Mouse (Mus musculus): ENCODE measurements at regions not wholly inside any gene's neighbourhood (a gene's known extent, or its start where the extent isn't known, plus 50 kb on each side); places are given as distances from the start of the nearest gene placed in this dataset.

GRCm38 (mm10) chr4:3049972-3050846 is 116.9 kb upstream of the Vmn1r2 start:
- DNase-seq: peak in 1 of 2 experiments; percentile 3

DNA sequence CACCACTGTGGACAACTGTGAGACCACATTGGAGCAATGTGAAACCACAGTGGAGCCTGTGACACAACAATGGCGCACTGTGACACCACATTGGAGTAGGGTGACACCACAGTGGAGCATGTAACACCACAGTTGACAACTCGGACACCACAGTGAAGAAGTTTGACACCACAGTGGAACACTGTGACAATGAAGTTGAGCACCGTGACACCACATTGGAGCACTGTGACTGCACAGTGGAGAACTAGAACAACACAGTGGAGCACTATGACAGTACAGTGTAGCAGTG is 116.3 kb upstream of the Vmn1r2 start:
- DNase-seq: peak in 1 of 2 experiments; percentile 3

DNA sequence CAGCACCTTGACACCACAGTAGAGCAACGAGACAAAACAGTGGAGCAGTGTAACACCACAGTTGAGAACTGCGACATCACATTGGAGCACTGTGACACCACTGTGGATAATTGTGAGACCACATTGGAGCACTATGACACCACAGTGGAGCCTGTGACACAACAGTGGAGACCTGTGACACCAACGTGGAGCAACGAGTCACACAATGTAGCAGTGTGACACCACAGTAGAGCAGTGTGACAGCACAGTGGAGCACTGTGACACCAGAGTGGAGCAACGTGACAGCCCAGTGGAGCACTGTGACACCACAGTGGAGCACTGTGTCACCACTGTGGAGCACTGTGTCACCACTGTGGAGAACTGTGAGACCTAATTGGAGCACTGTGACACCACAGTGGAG is 115.9 kb upstream of the Vmn1r2 start:
- peak in 1 of 2 experiments; percentile 18 for DNase-seq

DNA sequence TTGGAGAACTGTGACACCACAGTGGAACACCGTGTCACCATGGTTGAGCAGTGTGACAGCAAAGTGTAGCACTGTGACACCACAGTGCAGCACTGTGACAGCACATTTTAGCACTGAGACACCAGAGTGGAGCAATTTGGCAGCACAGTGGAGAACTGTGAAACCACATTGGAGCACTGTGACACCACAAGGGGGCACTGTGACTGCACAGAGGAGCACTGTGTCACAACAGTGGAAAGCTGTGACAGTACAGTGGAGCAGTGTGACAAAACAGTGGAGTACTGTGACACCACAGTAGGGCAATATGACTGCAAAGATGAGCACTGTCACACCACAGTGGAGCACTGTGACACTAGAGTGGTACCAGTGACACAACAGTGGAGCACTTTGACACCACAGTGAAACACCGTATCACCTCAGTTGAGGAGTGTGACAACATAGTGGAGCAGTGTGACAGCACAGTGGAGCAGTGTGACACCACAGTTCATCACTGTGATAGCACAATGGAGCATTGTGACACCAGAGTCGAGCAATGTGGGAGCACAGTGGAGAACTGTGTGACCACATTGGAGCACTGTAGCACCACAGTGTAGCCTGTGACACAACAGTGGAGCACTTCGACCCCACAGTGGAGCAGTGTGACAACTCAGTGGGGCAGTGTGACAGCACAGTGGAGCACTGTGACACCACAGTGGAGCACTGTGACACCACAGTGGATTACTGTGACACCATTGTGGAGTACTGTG is 114.6 kb upstream of the Vmn1r2 start:
- peak in 1 of 2 experiments; percentile 5 for DNase-seq

DNA sequence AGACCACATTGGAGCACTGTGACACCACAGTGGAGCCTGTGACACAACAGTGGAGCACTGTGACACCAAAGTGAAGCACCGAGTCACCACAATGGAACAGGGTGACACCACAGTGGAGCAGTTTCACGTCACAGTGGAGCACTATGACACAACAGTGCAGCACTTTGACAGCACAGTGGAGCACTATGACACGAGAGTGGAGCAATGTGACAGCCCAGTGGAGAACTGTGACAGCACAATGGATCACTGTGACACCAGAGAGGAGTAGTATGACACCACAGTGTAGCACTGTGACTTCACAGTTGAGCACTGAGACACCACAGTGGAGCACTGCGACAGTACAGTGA is 114.1 kb upstream of the Vmn1r2 start:
- DNase-seq: peak; percentile 3 to 18

DNA sequence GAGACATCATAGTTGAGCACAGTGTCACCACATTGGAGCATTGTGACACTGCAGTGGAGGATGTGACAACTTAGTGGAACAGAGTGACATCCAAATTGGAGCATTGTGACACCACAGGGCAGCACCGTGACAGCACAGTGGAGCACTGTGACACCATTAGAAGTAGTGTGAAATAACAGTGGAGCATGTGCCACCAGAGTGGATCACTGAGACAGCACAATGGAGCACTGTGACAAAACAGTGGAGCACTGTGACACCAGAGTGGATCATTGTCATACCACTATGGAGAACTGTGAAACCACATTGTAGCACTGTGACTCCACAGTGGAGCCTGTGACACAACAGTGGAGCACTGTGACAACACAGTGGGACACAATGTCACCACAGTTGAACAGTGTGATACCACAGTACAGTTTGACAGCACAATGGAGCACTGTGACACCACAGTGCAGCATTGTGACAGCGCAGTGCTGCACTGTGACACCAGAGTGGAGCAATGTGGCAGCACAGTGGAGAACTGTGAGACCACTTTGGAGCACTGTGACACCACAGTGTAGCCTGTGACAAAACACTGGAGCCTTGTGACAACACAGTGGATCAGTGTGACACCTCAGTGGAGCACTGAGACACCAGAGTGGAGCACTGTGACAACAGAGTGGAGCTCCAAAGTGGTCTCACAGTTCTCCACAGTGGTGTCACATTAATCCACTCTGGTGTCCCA is 113.5 kb upstream of the Vmn1r2 start:
- peak in 1 of 2 experiments; percentile 3 for DNase-seq

GRCm38 (mm10) chr4:3054886-3055285 is 112.2 kb upstream of the Vmn1r2 start:
- DNase-seq: peak in 1 of 2 experiments; percentile 3

DNA sequence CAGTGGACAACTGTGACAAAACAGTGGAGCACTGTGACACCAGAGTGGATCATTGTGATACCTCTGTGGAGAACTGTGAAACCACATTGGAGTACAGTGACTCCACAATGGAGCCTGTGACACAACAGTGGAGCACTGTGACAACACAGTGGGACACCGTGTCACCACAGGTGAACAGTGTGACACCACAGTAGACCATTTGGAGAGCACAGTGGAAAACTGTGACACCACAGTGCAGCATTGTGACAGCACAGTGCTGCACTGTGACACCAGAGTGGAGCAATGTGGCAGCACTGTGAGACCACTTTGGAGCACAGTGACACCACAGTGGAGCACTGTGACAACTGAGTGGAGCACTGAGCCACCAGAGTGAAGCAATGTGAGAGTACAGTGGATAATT is 111.7 kb upstream of the Vmn1r2 start:
- DNase-seq: peak; percentile 3 to 16

GRCm38 (mm10) chr4:3059511-3060054 is 107.5 kb upstream of the Vmn1r2 start:
- peak; percentile 2 to 16 for DNase-seq

- peak in 1 of 2 experiments; percentile 3 for DNase-seq
Measured at GRCm38 (mm10) chr4:3062027-3062605, 105.0 kb upstream of the Vmn1r2 start.

DNA sequence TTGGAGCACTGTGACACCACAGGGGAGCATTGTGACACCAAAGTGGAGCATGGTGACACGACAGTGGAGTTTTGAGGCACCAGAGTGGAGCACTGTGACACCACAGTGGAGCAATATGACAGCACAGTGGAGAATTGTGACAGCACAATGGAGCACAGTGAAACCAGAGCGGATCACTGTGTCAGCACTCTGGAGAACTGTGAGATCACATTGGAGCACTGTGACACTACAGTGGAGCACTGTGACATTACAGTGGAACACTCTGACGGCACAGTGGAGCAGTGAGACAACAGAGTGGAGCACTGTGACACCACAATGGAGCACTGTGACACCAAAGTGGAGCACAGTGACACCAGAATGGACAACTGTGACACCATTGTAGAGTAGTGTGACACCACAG is 103.2 kb upstream of the Vmn1r2 start:
- DNase-seq: peak in 1 of 2 experiments; percentile 3

GRCm38 (mm10) chr4:3064571-3064970 is 102.5 kb upstream of the Vmn1r2 start:
- no peak for DNase-seq

GRCm38 (mm10) chr4:3065335-3065734 is 101.8 kb upstream of the Vmn1r2 start:
- DNase-seq: peak in 1 of 2 experiments; percentile 2

DNA sequence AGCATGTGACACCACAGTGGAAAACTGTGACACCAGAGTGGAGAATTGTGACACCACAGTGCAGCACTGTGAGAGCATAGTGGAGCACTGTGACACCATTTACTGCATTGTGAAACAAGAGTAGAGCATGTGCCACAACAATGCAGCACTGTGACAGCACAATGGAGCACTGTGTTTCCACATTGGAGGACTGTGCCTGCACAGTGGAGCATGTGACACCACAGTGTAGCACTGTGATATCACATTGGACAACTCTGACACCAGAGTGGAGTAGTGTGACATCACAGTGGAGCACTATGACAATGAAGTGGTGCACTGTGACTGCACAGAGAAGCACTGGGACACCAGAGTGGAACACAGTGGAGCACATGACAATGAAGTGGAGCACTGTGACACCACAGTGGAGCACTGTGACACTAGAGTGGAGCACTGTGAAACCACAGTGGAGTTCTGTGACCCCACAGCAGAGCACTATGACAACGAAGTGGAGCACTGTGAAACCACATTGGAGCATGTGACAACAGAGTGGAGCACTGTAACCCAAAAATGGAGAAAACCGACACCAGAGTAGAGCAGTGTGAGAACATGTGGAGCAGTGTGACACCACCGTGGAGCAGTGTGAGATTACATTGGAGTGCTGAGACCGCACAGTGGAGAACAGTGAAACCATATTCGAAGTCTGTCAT is 100.9 kb upstream of the Vmn1r2 start:
- DNase-seq: peak; percentile 3 to 20

- peak; percentile 3 to 19 for DNase-seq
Measured at GRCm38 (mm10) chr4:3067265-3067664, 99.9 kb upstream of the Vmn1r2 start.

DNA sequence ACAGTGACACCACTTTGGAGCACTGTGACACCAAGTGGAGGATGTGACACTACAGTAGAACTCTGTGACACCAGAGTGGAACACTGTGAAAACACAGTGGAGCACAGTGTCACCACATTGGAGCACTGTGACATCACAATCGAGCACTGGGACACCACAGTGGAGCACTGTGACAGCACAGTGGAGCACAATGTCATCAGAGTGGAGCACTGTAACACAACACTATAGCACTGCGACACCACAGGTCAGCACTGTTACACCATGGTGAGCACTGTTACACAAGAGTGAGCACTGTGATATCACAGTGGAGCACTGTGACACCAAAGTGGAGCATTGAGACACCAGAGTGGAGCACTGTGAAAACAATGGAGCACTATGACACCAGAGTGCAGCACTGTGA is 99.5 kb upstream of the Vmn1r2 start:
- peak; percentile 15 to 28 for DNase-seq

DNA sequence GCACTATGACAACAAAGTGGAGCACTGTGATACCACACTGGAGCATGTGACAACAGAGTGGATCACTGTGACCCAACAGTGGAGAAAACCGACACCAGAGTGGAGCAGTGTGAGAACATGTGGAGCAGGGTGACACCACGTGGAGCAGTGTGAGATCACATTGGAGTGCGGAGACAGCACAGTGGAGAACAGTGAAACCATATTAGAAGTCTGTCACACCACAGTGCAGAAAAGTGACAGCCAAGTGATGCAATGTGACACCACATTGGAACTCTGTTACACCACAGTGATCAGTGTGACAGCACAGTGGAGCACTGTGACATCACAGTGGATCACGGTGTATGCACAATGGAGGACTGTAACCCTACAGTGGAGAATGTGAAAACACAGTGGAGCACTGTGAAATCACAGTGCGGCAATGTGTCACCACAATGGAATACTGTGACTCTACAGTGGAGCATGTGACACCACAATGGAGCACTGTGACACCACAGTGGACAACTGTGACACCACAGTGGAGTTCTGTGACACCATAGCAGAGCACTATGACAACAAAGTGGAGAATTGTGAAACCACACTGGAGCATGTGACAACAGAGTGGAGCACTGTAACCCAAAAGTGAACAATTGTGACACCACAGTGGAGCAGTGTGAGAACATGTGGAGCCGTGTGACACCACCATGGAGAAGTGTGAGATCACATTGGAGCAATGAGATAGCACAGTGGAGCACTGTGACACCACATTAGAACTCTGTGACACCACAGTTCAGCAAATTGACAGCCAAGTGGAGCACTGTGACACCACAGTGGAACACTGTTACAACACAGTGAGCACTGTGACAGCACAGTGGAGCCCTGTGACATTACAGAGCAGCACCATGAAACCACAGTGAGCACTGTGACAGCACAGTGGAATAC is 98.6 kb upstream of the Vmn1r2 start:
- DNase-seq: peak; percentile 4 to 16

GRCm38 (mm10) chr4:3069341-3069740 is 97.8 kb upstream of the Vmn1r2 start:
- peak in 1 of 2 experiments; percentile 3 for DNase-seq

- DNase-seq: peak in 1 of 2 experiments; percentile 3
Measured at GRCm38 (mm10) chr4:3071326-3071725, 95.8 kb upstream of the Vmn1r2 start.

GRCm38 (mm10) chr4:3079901-3080300 is 87.2 kb upstream of the Vmn1r2 start:
- no peak for DNase-seq
